Mouse (Mus musculus) heart, embryonic 13.5 days (tissue): Measurements from ENCODE around the gene Marveld3. TPM values are rescaled to one million over a fixed set of nuclear protein-coding genes. Genes with fewer than 3 reads are reported as not detected.

ENCODE experiments used
- ATAC-seq: fragments of 200-750 bp; cut with Nextera tagmentation; 2 replicates; pipeline ENCODE4 v1.8.0; 2017; ENCODE audit warnings: moderate TSS enrichment; ENCODE audit not compliant: insufficient number of reproducible peaks, low FRiP score, low TSS enrichment; ENCODE audit errors: extremely low read depth
- H3K27ac ChIP-seq: fragments of 300-500 bp; sonication (generic); replicated peaks from 2 replicates; pipeline ENCODE4 v1.5.1; 2015; ENCODE audit warnings: moderate library complexity, mild to moderate bottlenecking, inconsistent platforms
- H3K27me3 ChIP-seq: fragments of 300-500 bp; sonication (generic); replicated peaks from 2 replicates; pipeline ENCODE4 v1.6.1; 2015; ENCODE audit warnings: mild to moderate bottlenecking, inconsistent platforms
- H3K36me3 ChIP-seq: fragments of 300-500 bp; sonication (generic); 2 replicates; pipeline ENCODE4 v1.6.1; 2015; ENCODE audit warnings: mild to moderate bottlenecking, inconsistent platforms
- H3K4me1 ChIP-seq: fragments of 300-500 bp; sonication (generic); 2 replicates; pipeline ENCODE4 v1.6.1; 2015; ENCODE audit warnings: inconsistent platforms
- H3K4me2 ChIP-seq: fragments of 300-500 bp; sonication (generic); 2 replicates; pipeline ENCODE4 v1.6.1; 2015; ENCODE audit warnings: inconsistent platforms, mild to moderate bottlenecking, moderate library complexity
- H3K4me3 ChIP-seq: fragments of 300-500 bp; sonication (generic); 2 replicates; pipeline ENCODE4 v1.5.1; 2015; ENCODE audit warnings: moderate library complexity, mild to moderate bottlenecking, inconsistent platforms
- H3K9ac ChIP-seq: fragments of 300-500 bp; sonication (generic); 2 replicates; pipeline ENCODE4 v1.6.1; 2015; ENCODE audit warnings: inconsistent platforms, mild to moderate bottlenecking, moderate library complexity
- H3K9me3 ChIP-seq: fragments of 300-500 bp; sonication (generic); 2 replicates; pipeline ENCODE4 v1.6.1; 2016; ENCODE audit warnings: inconsistent platforms
- WGBS: fragments of 180-500 bp; shearing (Covaris S2); methylation state at CpG from one replicate; pipeline ENCODE4 v1.1.7; 2015; ENCODE audit warnings: mixed read lengths; 5-methylcytosine and 5-hydroxymethylcytosine counted together
- polyA plus RNA-seq: library from polyadenylated mRNA; unstranded; fragments of >200 nt; fragmentation: Nextera tagmentation; extraction: Ambion mirVana; gene quantifications from 2 replicates; pipeline ENCODE4 v1.2.1, GENCODE M21; 2015

Gene Marveld3
- polyA plus RNA-seq, 1 experiment from 2014 or later = 0.86 TPM

GRCm38 (mm10) chr8:109992166-109992565, 30.2 kb upstream of the Marveld3 start:
- H3K4me2 ChIP-seq = no peak overlapping the region
- H3K27ac ChIP-seq = no peak overlapping the region
- H3K9me3 ChIP-seq = no peaks in the 10 kb centered on the region
- no peak overlapping the region for H3K4me3 ChIP-seq
- no peaks in the 10 kb centered on the region for H3K4me1 ChIP-seq
- no peaks in the 10 kb centered on the region; the same call in 1 of the 2 replicates for H3K27me3 ChIP-seq
- 69% methylated on average over 5 of the region's 5 CpGs for WGBS
- H3K36me3 ChIP-seq = no peaks in the 10 kb centered on the region
- no peak overlapping the region for H3K9ac ChIP-seq
- no peak for ATAC-seq

GRCm38 (mm10) chr8:109990224-109990623, 28.2 kb upstream of the Marveld3 start, which contains the start of gene Tat:
Tat (plus strand) TSS chr8:109990437.
- Histone ChIP-seq H3K4me2 (no peak within 1 kb of the TSS), H3K36me3 (no peaks in the 10 kb centered on the region), H3K27me3 (no peaks in the 10 kb centered on the region), H3K4me3 (no peak within 1 kb of the TSS), H3K4me1 (no peaks in the 10 kb centered on the region), H3K9me3 (no peaks in the 10 kb centered on the region), H3K9ac (no peak within 1 kb of the TSS), H3K27ac (no peak within 1 kb of the TSS)
- ATAC-seq = no peak
- WGBS = 70% methylated on average over 8 of the region's 8 CpGs

- WGBS = 84% methylated on average over 8 of the region's 8 CpGs
- Histone ChIP-seq H3K36me3 (no peaks in the 10 kb centered on the region), H3K9me3 (no peaks in the 10 kb centered on the region), H3K9ac (no peak overlapping the region), H3K4me2 (no peak overlapping the region), H3K27ac (no peak overlapping the region), H3K27me3 (no peaks in the 10 kb centered on the region), H3K4me3 (no peak overlapping the region), H3K4me1 (no peaks in the 10 kb centered on the region)
- no peak for ATAC-seq
Measured at GRCm38 (mm10) chr8:109989151-109989550, 27.1 kb upstream of the Marveld3 start.

GRCm38 (mm10) chr8:109987776-109988175, 25.8 kb upstream of the Marveld3 start:
- no peak overlapping the region for H3K27ac ChIP-seq
- no peak for ATAC-seq
- no peak overlapping the region for H3K4me3 ChIP-seq
- no peaks in the 10 kb centered on the region for H3K27me3 ChIP-seq
- H3K4me1 ChIP-seq = peaks cover 7% of the 10 kb centered on the region; the same call in 1 of the 2 replicates
- no peak overlapping the region for H3K9ac ChIP-seq
- WGBS = 52% methylated on average over 7 of the region's 7 CpGs
- H3K36me3 ChIP-seq = no peaks in the 10 kb centered on the region
- no peak overlapping the region for H3K4me2 ChIP-seq
- H3K9me3 ChIP-seq = no peaks in the 10 kb centered on the region

GRCm38 (mm10) chr8:109986384-109986783, 24.4 kb upstream of the Marveld3 start:
- 48% methylated on average over 7 of the region's 7 CpGs for WGBS

GRCm38 (mm10) chr8:109983944-109984343, 21.9 kb upstream of the Marveld3 start:
- 35% methylated on average over 5 of the region's 5 CpGs for WGBS
- H3K4me1 ChIP-seq = peaks cover 7% of the 10 kb centered on the region; the same call in 1 of the 2 replicates
- no peaks in the 10 kb centered on the region for H3K27me3 ChIP-seq
- H3K4me3 ChIP-seq = no peak overlapping the region
- no peak for ATAC-seq
- H3K4me2 ChIP-seq = no peak overlapping the region
- no peaks in the 10 kb centered on the region for H3K9me3 ChIP-seq
- no peak overlapping the region for H3K27ac ChIP-seq
- H3K9ac ChIP-seq = no peak overlapping the region
- no peaks in the 10 kb centered on the region for H3K36me3 ChIP-seq

More at GRCm38 (mm10) chr8:109986384-109986783, 24.4 kb upstream of the Marveld3 start:
- peaks cover 7% of the 10 kb centered on the region; the same call in 1 of the 2 replicates for H3K4me1 ChIP-seq
- H3K27ac ChIP-seq = no peak overlapping the region
- ATAC-seq = no peak
- no peak overlapping the region for H3K4me3 ChIP-seq
- no peak overlapping the region for H3K4me2 ChIP-seq
- H3K9ac ChIP-seq = no peak overlapping the region
- H3K36me3 ChIP-seq = no peaks in the 10 kb centered on the region
- no peaks in the 10 kb centered on the region for H3K9me3 ChIP-seq
- no peaks in the 10 kb centered on the region for H3K27me3 ChIP-seq

- Histone ChIP-seq H3K9ac (no peak overlapping the region), H3K9me3 (no peaks in the 10 kb centered on the region)
- WGBS = 71% methylated on average over 15 of the region's 15 CpGs
Measured at GRCm38 (mm10) chr8:109982386-109983105, 20.5 kb upstream of the Marveld3 start.

GRCm38 (mm10) chr8:109979339-109979738, 17.3 kb upstream of the Marveld3 start:
- Histone ChIP-seq H3K27ac (no peak overlapping the region), H3K9me3 (peaks cover 14% of the 10 kb centered on the region; the same call in 1 of the 2 replicates), H3K4me3 (no peak overlapping the region), H3K9ac (no peak overlapping the region), H3K27me3 (no peaks in the 10 kb centered on the region), H3K4me1 (peaks cover 7% of the 10 kb centered on the region; the same call in 1 of the 2 replicates), H3K4me2 (no peak overlapping the region), H3K36me3 (no peaks in the 10 kb centered on the region)
- ATAC-seq = no peak
- 75% methylated on average over 6 of the region's 6 CpGs for WGBS

More at GRCm38 (mm10) chr8:109982386-109983105, 20.5 kb upstream of the Marveld3 start:
- Histone ChIP-seq H3K36me3 (no peaks in the 10 kb centered on the region), H3K4me3 (no peak overlapping the region), H3K4me1 (peaks cover 7% of the 10 kb centered on the region; the same call in 1 of the 2 replicates), H3K27me3 (no peaks in the 10 kb centered on the region), H3K27ac (no peak overlapping the region), H3K4me2 (no peak overlapping the region)
- no peak for ATAC-seq

GRCm38 (mm10) chr8:109972901-109973300, 10.9 kb upstream of the Marveld3 start:
- Histone ChIP-seq H3K4me1 (no peaks in the 10 kb centered on the region), H3K27ac (no peak overlapping the region), H3K27me3 (peaks cover 27% of the 10 kb centered on the region), H3K9ac (no peak overlapping the region), H3K9me3 (peaks cover 14% of the 10 kb centered on the region; the same call in 1 of the 2 replicates), H3K36me3 (no peaks in the 10 kb centered on the region), H3K4me2 (no peak overlapping the region), H3K4me3 (no peak overlapping the region)
- WGBS = 71% methylated on average over 4 of the region's 4 CpGs
- ATAC-seq = no peak

- Histone ChIP-seq H3K4me3 (no peak overlapping the region), H3K36me3 (no peaks in the 10 kb centered on the region), H3K9ac (no peak overlapping the region), H3K27me3 (peaks cover 35% of the 10 kb centered on the region), H3K4me2 (peak overlapping the region; percentile 38; the same call in 1 of the 2 replicates), H3K9me3 (peaks cover 3% of the 10 kb centered on the region; the same call in 1 of the 2 replicates), H3K4me1 (no peaks in the 10 kb centered on the region), H3K27ac (no peak overlapping the region)
- WGBS = 5% methylated on average over 9 of the region's 9 CpGs
- no peak for ATAC-seq
Measured at GRCm38 (mm10) chr8:109970323-109970722, 8.3 kb upstream of the Marveld3 start.

- Histone ChIP-seq H3K9me3 (no peaks in the 10 kb centered on the region), H3K27me3 (peaks cover 46% of the 10 kb centered on the region), H3K4me2 (no peak overlapping the region), H3K36me3 (no peaks in the 10 kb centered on the region), H3K4me3 (no peak overlapping the region), H3K4me1 (no peaks in the 10 kb centered on the region), H3K9ac (no peak overlapping the region), H3K27ac (no peak overlapping the region)
- 46% methylated on average over 10 of the region's 10 CpGs for WGBS
- ATAC-seq = no peak
Measured at GRCm38 (mm10) chr8:109968837-109969236, 6.8 kb upstream of the Marveld3 start.

- Histone ChIP-seq H3K9me3 (no peaks in the 10 kb centered on the region), H3K27me3 (peaks cover 74% of the 10 kb centered on the region), H3K27ac (no peak overlapping the region), H3K36me3 (no peaks in the 10 kb centered on the region), H3K4me1 (peaks cover 20% of the 10 kb centered on the region), H3K4me2 (no peak overlapping the region), H3K9ac (no peak overlapping the region), H3K4me3 (no peak overlapping the region)
- WGBS = 68% methylated on average over 4 of the region's 4 CpGs
- no peak for ATAC-seq
Measured at GRCm38 (mm10) chr8:109964106-109964505, 2.1 kb upstream of the Marveld3 start.
